Mouse (Mus musculus) embryonic fibroblast, embryonic 13.5 days (primary cell): ENCODE measurements around the gene Parvb.

Experiments
- CTCF ChIP-seq: IDR thresholded peaks from 2 replicates; pipeline ENCODE4 v1.5.1; 2011; ENCODE audit warnings: mild to moderate bottlenecking, control low read depth, low read length, moderate library complexity, borderline replicate concordance; ENCODE audit not compliant: insufficient read depth
- POLR2A ChIP-seq: IDR thresholded peaks from 2 replicates; pipeline ENCODE4 v1.6.1; 2011; ENCODE audit warnings: low read depth, mild to moderate bottlenecking, control low read depth, low read length, moderate library complexity

- TF ChIP-seq CTCF (no peak), POLR2A (no peak)
These were observed 17.4 kb upstream of the Parvb start for GRCm38 (mm10) chr15:84214476-84214875.
